Mouse (Mus musculus) intestine, postnatal 0 days (tissue): Measurements from ENCODE around the gene Git1. TPM values are rescaled to one million over a fixed set of nuclear protein-coding genes. Genes with fewer than 3 reads are reported as not detected.

ENCODE experiments used
- ATAC-seq: fragments of 200-750 bp; cut with Nextera tagmentation; 2 replicates; pipeline ENCODE4 v1.8.0; 2017; ENCODE audit warnings: mild to moderate bottlenecking, moderate TSS enrichment, moderate library complexity
- H3K27ac ChIP-seq: fragments of 300-500 bp; sonication (generic); 2 replicates; pipeline ENCODE4 v1.5.1; 2014; ENCODE audit warnings: mild to moderate bottlenecking, low read depth, low read length, moderate library complexity
- H3K27me3 ChIP-seq: fragments of 300-500 bp; sonication (generic); replicated peaks from 2 replicates; pipeline ENCODE4 v1.6.1; 2014; ENCODE audit warnings: low read length, mixed read lengths; ENCODE audit not compliant: control insufficient read depth, insufficient read depth
- H3K36me3 ChIP-seq: fragments of 300-500 bp; sonication (generic); 2 replicates; pipeline ENCODE4 v1.6.1; 2014; ENCODE audit warnings: mild to moderate bottlenecking, moderate library complexity; ENCODE audit not compliant: control insufficient read depth, insufficient read depth
- H3K4me1 ChIP-seq: fragments of 300-500 bp; sonication (generic); replicated peaks from 2 replicates; pipeline ENCODE4 v1.6.1; 2014; ENCODE audit warnings: antibody characterized with exemption, low read length, mixed read lengths; ENCODE audit not compliant: control insufficient read depth, insufficient read depth
- H3K4me2 ChIP-seq: fragments of 300-500 bp; sonication (generic); replicated peaks from 2 replicates; pipeline ENCODE4 v1.6.1; 2014; ENCODE audit warnings: low read depth, mild to moderate bottlenecking, moderate library complexity
- H3K4me3 ChIP-seq: fragments of 300-500 bp; sonication (generic); 2 replicates; pipeline ENCODE4 v1.5.1; 2014; ENCODE audit warnings: low read depth, low read length
- H3K9ac ChIP-seq: fragments of 300-500 bp; sonication (generic); 2 replicates; pipeline ENCODE4 v1.6.1; 2014; ENCODE audit warnings: mild to moderate bottlenecking, low read depth, low read length
- H3K9me3 ChIP-seq: fragments of 300-500 bp; sonication (generic); 2 replicates; pipeline ENCODE4 v1.6.1; 2016; ENCODE audit warnings: mixed run types; ENCODE audit not compliant: control insufficient read depth
- CTCF ChIP-seq: sonication (generic); IDR thresholded peaks from 2 replicates; pipeline ENCODE4 v1.5.1; 2016; ENCODE audit warnings: low read depth, mild to moderate bottlenecking, control low read depth, antibody characterized with exemption, moderate library complexity
- WGBS: fragments of 180-500 bp; shearing (Covaris S2); extraction: QIAGEN DNeasy Blood & Tissue Kit; methylation state at CpG from one replicate; pipeline ENCODE4 v1.1.7; 2014; 5-methylcytosine and 5-hydroxymethylcytosine counted together
- polyA plus RNA-seq: library from polyadenylated mRNA; unstranded; fragments of >200 nt; fragmentation: Nextera tagmentation; extraction: Ambion mirVana; gene quantifications from 2 replicates; pipeline ENCODE4 v1.2.1, GENCODE M21; 2015

Git1 gene
- polyA plus RNA-seq, 1 experiment from 2014 or later, result 21.9 TPM

DNA sequence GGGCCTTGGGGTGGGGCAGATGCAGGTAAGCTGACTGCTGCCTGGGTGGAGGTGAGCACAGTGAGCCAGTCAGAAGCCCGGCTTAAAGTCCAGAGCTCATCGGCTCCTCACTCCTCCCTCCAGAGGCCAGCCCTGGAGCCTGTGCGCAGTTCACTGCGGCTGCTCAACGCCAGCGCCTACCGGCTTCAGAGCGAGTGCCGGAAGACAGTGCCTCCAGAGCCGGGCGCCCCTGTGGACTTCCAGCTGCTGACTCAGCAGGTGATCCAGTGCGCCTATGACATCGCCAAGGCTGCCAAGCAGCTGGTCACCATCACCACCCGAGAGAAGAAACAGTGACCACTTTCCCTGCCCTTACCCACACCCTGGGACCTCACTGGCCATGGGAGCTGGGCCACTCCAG lies 12.9 kb downstream of the Git1 start:
- Histone ChIP-seq H3K4me1 (peaks cover 15% of the 10 kb centered on the region), H3K9me3 (no peaks in the 10 kb centered on the region), H3K36me3 (peaks cover 44% of the 10 kb centered on the region), H3K4me2 (peak overlapping the region; percentile 51; the same call in 1 of the 2 replicates), H3K9ac (no peak overlapping the region), H3K27ac (peak overlapping the region; percentile 94), H3K4me3 (no peak overlapping the region), H3K27me3 (no peaks in the 10 kb centered on the region)
- 38% methylated on average over 14 of the region's 14 CpGs for WGBS
- TF ChIP-seq CTCF, result peak; percentile 38; the same call in 1 of the 2 replicates
- peak; percentile 86 for ATAC-seq

- no peak overlapping the region for H3K4me2 ChIP-seq
- no peak for TF ChIP-seq CTCF
- H3K27ac ChIP-seq, result peak overlapping the region; percentile 65
- no peak for ATAC-seq
- WGBS, result 79% methylated on average over 6 of the region's 6 CpGs
- H3K4me3 ChIP-seq, result no peak overlapping the region
- no peaks in the 10 kb centered on the region for H3K9me3 ChIP-seq
- H3K36me3 ChIP-seq, result peaks cover 41% of the 10 kb centered on the region
- H3K9ac ChIP-seq, result no peak overlapping the region
- no peaks in the 10 kb centered on the region for H3K27me3 ChIP-seq
- H3K4me1 ChIP-seq, result peaks cover 15% of the 10 kb centered on the region
Measured at GRCm38 (mm10) chr11:77506941-77507340, 13.6 kb downstream of the Git1 start.

GRCm38 (mm10) chr11:77507426-77507825 lies 14.1 kb downstream of the Git1 start:
- Histone ChIP-seq H3K4me2 (no peak overlapping the region), H3K4me3 (no peak overlapping the region), H3K27me3 (no peaks in the 10 kb centered on the region), H3K9ac (no peak overlapping the region), H3K27ac (peak overlapping the region; percentile 65), H3K36me3 (peaks cover 40% of the 10 kb centered on the region), H3K9me3 (no peaks in the 10 kb centered on the region), H3K4me1 (peaks cover 19% of the 10 kb centered on the region)
- no peak for ATAC-seq
- 70% methylated on average over 4 of the region's 4 CpGs for WGBS
- no peak for TF ChIP-seq CTCF

DNA sequence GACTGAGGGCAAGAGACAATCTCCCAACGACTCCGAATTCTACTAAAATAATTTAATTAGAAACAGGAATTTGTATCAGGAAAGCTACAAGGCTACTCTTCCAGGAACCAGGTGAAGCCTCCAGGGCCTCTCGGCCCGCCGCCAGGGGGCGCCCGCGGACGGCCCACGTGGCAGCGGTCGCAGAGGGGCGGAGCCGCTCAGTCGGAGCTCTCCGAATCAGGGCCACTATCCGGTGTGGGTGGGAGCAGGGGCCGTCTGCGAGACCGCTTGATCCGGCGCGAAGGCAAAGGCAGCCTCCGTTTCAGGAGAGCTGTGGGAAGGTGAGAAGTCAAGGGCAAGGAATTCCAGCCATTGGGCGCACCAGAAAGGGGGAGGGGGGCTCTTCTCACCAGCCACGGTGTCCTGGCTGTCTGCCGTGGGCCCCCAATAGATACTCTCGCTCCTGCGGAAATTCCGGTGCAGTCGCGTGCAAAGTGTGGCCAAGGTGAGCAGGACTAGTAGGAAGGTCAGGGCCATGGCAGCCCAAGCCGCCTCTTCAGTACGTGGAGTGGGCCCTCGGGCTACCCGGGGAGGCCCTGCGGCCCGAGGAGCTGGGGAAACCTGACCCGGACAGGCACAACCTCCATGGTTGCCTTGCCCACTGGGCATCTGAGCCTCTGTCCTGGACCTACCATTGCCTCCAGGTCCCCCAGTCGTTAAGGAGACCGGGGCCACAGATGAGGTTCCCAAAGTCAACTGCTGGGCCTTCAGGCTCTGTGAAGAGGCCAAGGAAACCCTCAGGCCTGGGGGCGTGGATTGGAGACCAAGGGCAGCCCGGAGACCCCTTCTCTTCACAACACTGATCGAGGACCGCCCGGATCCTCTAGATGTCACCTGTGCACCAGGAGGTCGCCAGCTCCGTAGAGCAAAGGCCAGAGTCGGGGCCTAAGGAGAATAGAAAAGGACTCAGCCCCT lies 15.0 kb downstream of the Git1 start:
- no peaks in the 10 kb centered on the region for H3K9me3 ChIP-seq
- ATAC-seq, result peak; percentile 19; the same call in 1 of the 2 replicates
- 0 out of 2 replicates have a peak overlapping the region, but pooled peaks have one; percentile 65 for H3K27ac ChIP-seq
- peaks cover 16% of the 10 kb centered on the region; the same call in 1 of the 2 replicates for H3K4me1 ChIP-seq
- H3K9ac ChIP-seq, result no peak overlapping the region
- peaks cover 30% of the 10 kb centered on the region for H3K36me3 ChIP-seq
- peak overlapping the region; percentile 60 for H3K4me2 ChIP-seq
- H3K4me3 ChIP-seq, result peak overlapping the region; percentile 7; the same call in 1 of the 2 replicates
- no peaks in the 10 kb centered on the region for H3K27me3 ChIP-seq
- WGBS, result 26% methylated on average over 49 of the region's 49 CpGs
- TF ChIP-seq CTCF, result peak; percentile 95

- Histone ChIP-seq H3K4me3 (no peak overlapping the region), H3K36me3 (peaks cover 1% of the 10 kb centered on the region; the same call in 1 of the 2 replicates), H3K9me3 (no peaks in the 10 kb centered on the region), H3K4me2 (no peak overlapping the region), H3K9ac (no peak overlapping the region), H3K4me1 (peaks cover 14% of the 10 kb centered on the region; the same call in 1 of the 2 replicates), H3K27ac (no peak overlapping the region), H3K27me3 (0 out of 2 replicates have a peak, but pooled peaks cover 3% of the 10 kb centered on the region)
- WGBS, result 74% methylated on average over 5 of the region's 5 CpGs
- ATAC-seq, result no peak
- TF ChIP-seq CTCF, result no peak
Measured at GRCm38 (mm10) chr11:77511336-77511735, 18.0 kb downstream of the Git1 start.
